Mouse (Mus musculus) cerebellum, adult 2 months (tissue): ENCODE data around the gene Aacs.

ENCODE experiments used
- CTCF ChIP-seq: fragments of 200-500 bp; IDR thresholded peaks from 2 replicates; pipeline ENCODE4 v1.5.1; 2011; ENCODE audit warnings: low read depth, mild to moderate bottlenecking, control low read depth, low read length, moderate library complexity, borderline replicate concordance; ENCODE audit not compliant: insufficient read depth
- POLR2A ChIP-seq: fragments of 200-500 bp; IDR thresholded peaks from 2 replicates; pipeline ENCODE4 v1.6.1; 2011; ENCODE audit warnings: low read length, control low read depth, borderline replicate concordance; ENCODE audit not compliant: insufficient read depth

GRCm38 (mm10) chr5:125472796-125473475 lies 2.7 kb upstream of the Aacs start:
- TF ChIP-seq CTCF (no peak), POLR2A (no peak)
